Mouse (Mus musculus) inflammation-experienced regulatory T-cells, adult 6 months (primary cell): ENCODE results near the gene Mvb12b. TPM values are rescaled to one million over a fixed set of nuclear protein-coding genes. Genes with fewer than 3 reads are reported as not detected.

Experiments
- ATAC-seq: one replicate; pipeline ENCODE4 v1.8.0; 2017
- polyA plus RNA-seq, 3 experiments: library from polyadenylated mRNA; unstranded; fragments of 100-300 nt; shearing (Covaris generic); gene quantifications; one replicate each; pipeline ENCODE4 v1.2.1; 2017

Gene Mvb12b
- polyA plus RNA-seq, 3 experiments from 2014 or later, result 0.80 to 2.0 (median 1.9) TPM

- no peak for ATAC-seq
These were observed 168.2 kb downstream of the Mvb12b start for GRCm38 (mm10) chr2:33719339-33720066.

GRCm38 (mm10) chr2:33718561-33718960 is 169.2 kb downstream of the Mvb12b start:
- no peak for ATAC-seq

GRCm38 (mm10) chr2:33717821-33718351 is 169.9 kb downstream of the Mvb12b start:
- no peak for ATAC-seq

GRCm38 (mm10) chr2:33717378-33717777 is 170.4 kb downstream of the Mvb12b start:
- no peak for ATAC-seq

- no peak for ATAC-seq
These were observed 170.9 kb downstream of the Mvb12b start for GRCm38 (mm10) chr2:33716878-33717277.

- no peak for ATAC-seq
These were observed 172.8 kb downstream of the Mvb12b start for GRCm38 (mm10) chr2:33714932-33715331.

- no peak for ATAC-seq
These were observed 174.0 kb downstream of the Mvb12b start for GRCm38 (mm10) chr2:33713580-33714260.

- no peak for ATAC-seq
These were observed 174.9 kb downstream of the Mvb12b start for GRCm38 (mm10) chr2:33712811-33713210.

- no peak for ATAC-seq
These were observed 178.9 kb downstream of the Mvb12b start for GRCm38 (mm10) chr2:33708831-33709230.

GRCm38 (mm10) chr2:33708096-33708495 is 179.7 kb downstream of the Mvb12b start:
- ATAC-seq, result no peak

- no peak for ATAC-seq
These were observed 181.3 kb downstream of the Mvb12b start for GRCm38 (mm10) chr2:33706403-33706802.

- ATAC-seq, result no peak
These were observed 181.9 kb downstream of the Mvb12b start for GRCm38 (mm10) chr2:33705687-33706320.

GRCm38 (mm10) chr2:33703286-33703685 is 184.5 kb downstream of the Mvb12b start:
- ATAC-seq, result no peak

- ATAC-seq, result no peak
These were observed 185.0 kb downstream of the Mvb12b start for GRCm38 (mm10) chr2:33702705-33703104.

- ATAC-seq, result no peak
These were observed 186.3 kb downstream of the Mvb12b start for GRCm38 (mm10) chr2:33701446-33701815.

GRCm38 (mm10) chr2:33700581-33701445 is 186.9 kb downstream of the Mvb12b start:
- ATAC-seq, result no peak

- no peak for ATAC-seq
These were observed 188.8 kb downstream of the Mvb12b start for GRCm38 (mm10) chr2:33698898-33699297.

- no peak for ATAC-seq
These were observed 191.3 kb downstream of the Mvb12b start for GRCm38 (mm10) chr2:33696428-33696827.

- no peak for ATAC-seq
These were observed 193.8 kb downstream of the Mvb12b start for GRCm38 (mm10) chr2:33693931-33694330.

GRCm38 (mm10) chr2:33689880-33690462 is 197.8 kb downstream of the Mvb12b start:
- ATAC-seq, result no peak

GRCm38 (mm10) chr2:33689155-33689879 is 198.4 kb downstream of the Mvb12b start:
- ATAC-seq, result no peak
